Mouse (Mus musculus) MEL (cell line): ENCODE measurements around the gene D1Ertd622e. TPM values are rescaled to one million over a fixed set of nuclear protein-coding genes. Genes with fewer than 3 reads are reported as not detected.
A peak's percentile ranks its signal among the peaks of the same experiment; 100 is the strongest.

ENCODE experiments used
- DNase-seq: peaks from one replicate; pipeline ENCODE4 v3.0.0; 2011; ENCODE audit warnings: low read depth, low spot score
- H3K27ac ChIP-seq: 2 replicates; pipeline ENCODE4 v1.5.1; 2012; ENCODE audit warnings: low read depth, mild to moderate bottlenecking, control low read depth, low read length, moderate library complexity; ENCODE audit not compliant: control insufficient read depth
- H3K27me3 ChIP-seq, 2 experiments: fragments of 150-350 bp in 1 of 2; sonication (generic) in 1 of 2; 2 replicates each; pipeline ENCODE4 v1.6.1; 2012; ENCODE audit warnings: low read length in 2 of 2, mild to moderate bottlenecking in 2 of 2, improper control_type of control experiment in 1 of 2, moderate library complexity in 1 of 2; ENCODE audit not compliant: insufficient read depth in 2 of 2, control insufficient read depth in 1 of 2
- H3K36me3 ChIP-seq, 2 experiments: 2 replicates each; pipeline ENCODE4 v1.6.1; 2012 to 2014; ENCODE audit warnings: low read length in 2 of 2, improper control_type of control experiment in 1 of 2, inconsistent platforms in 1 of 2, mild to moderate bottlenecking in 1 of 2; ENCODE audit not compliant: insufficient read depth in 2 of 2, control insufficient read depth in 1 of 2
- H3K4me1 ChIP-seq, 2 experiments: fragments of 150-350 bp in 1 of 2; sonication (generic) in 1 of 2; 2 replicates each; pipeline ENCODE4 v1.6.1; 2012; ENCODE audit warnings: low read length in 2 of 2, improper control_type of control experiment in 1 of 2, mild to moderate bottlenecking in 1 of 2; ENCODE audit not compliant: insufficient read depth in 2 of 2, control insufficient read depth in 1 of 2
- H3K4me3 ChIP-seq, 2 experiments: fragments of 150-350 bp in 1 of 2; sonication (generic) in 1 of 2; 2 replicates each; pipeline ENCODE4 v1.5.1; 2012; ENCODE audit warnings: low read depth in 2 of 2, low read length in 2 of 2, mild to moderate bottlenecking in 2 of 2, moderate library complexity in 2 of 2, control low read depth in 1 of 2, improper control_type of control experiment in 1 of 2; ENCODE audit not compliant: control insufficient read depth in 1 of 2, insufficient read depth in 1 of 2
- H3K79me2 ChIP-seq: 2 replicates; pipeline ENCODE4 v1.6.1; 2012; ENCODE audit warnings: mild to moderate bottlenecking, low read length, moderate library complexity; ENCODE audit not compliant: control insufficient read depth, poor library complexity, insufficient read depth
- H3K9ac ChIP-seq: 2 replicates; pipeline ENCODE4 v1.6.1; 2012; ENCODE audit warnings: low read depth, mild to moderate bottlenecking, control low read depth, low read length, moderate library complexity; ENCODE audit not compliant: control insufficient read depth, poor library complexity, severe bottlenecking
- H3K9me3 ChIP-seq: fragments of 150-350 bp; sonication (generic); replicated peaks from 2 replicates; pipeline ENCODE4 v1.6.1; 2012; ENCODE audit warnings: mild to moderate bottlenecking, low read length, improper control_type of control experiment, moderate library complexity; ENCODE audit not compliant: insufficient read depth
- BHLHE40 ChIP-seq: IDR thresholded peaks from 2 replicates; pipeline ENCODE4 v1.6.1; 2012; ENCODE audit warnings: low read depth, mild to moderate bottlenecking, inconsistent platforms, low read length, improper control_type of control experiment, borderline replicate concordance
- CHD2 ChIP-seq: IDR thresholded peaks from 2 replicates; pipeline ENCODE4 v1.6.1; 2011; ENCODE audit warnings: low read length, improper control_type of control experiment
- CTCF ChIP-seq, 3 experiments: IDR thresholded peaks in 2 of 3; conservative IDR thresholded peaks in 1 of 3; 2 replicates each; pipeline ENCODE4 v1.5.1; 2011 to 2012; ENCODE audit warnings: low read length in 3 of 3, low read depth in 2 of 3, mild to moderate bottlenecking in 2 of 3, improper control_type of control experiment in 1 of 3, inconsistent platforms in 1 of 3, mixed read lengths in 1 of 3, moderate library complexity in 1 of 3; ENCODE audit not compliant: control insufficient read depth in 1 of 3, insufficient read depth in 1 of 3, poor library complexity in 1 of 3, severe bottlenecking in 1 of 3
- E2F4 ChIP-seq: IDR thresholded peaks from 2 replicates; pipeline ENCODE4 v1.6.1; 2011; ENCODE audit warnings: low read depth, low read length, improper control_type of control experiment, borderline replicate concordance
- EP300 ChIP-seq, 2 experiments: IDR thresholded peaks; 2 replicates each; pipeline ENCODE4 v1.6.1; 2011; ENCODE audit warnings: improper control_type of control experiment in 2 of 2, low read length in 2 of 2, low read depth in 1 of 2, mild to moderate bottlenecking in 1 of 2
- GABPA ChIP-seq: IDR thresholded peaks from 2 replicates; pipeline ENCODE4 v1.6.1; 2012; ENCODE audit warnings: low read depth, mild to moderate bottlenecking, inconsistent platforms, low read length, improper control_type of control experiment, moderate library complexity
- GATA1 ChIP-seq: IDR thresholded peaks from 2 replicates; pipeline ENCODE4 v1.6.1; 2011; ENCODE audit warnings: low read depth, low read length, improper control_type of control experiment
- JUND ChIP-seq: IDR thresholded peaks from 2 replicates; pipeline ENCODE4 v1.6.1; 2011; ENCODE audit warnings: low read depth, mild to moderate bottlenecking, improper control_type of control experiment, low read length
- MAX ChIP-seq: IDR thresholded peaks from 2 replicates; pipeline ENCODE4 v1.6.1; 2011; ENCODE audit warnings: low read length, improper control_type of control experiment
- MAZ ChIP-seq: IDR thresholded peaks from 2 replicates; pipeline ENCODE4 v1.6.1; 2012; ENCODE audit warnings: low read depth, mild to moderate bottlenecking, inconsistent platforms, low read length, improper control_type of control experiment
- MEF2A ChIP-seq: IDR thresholded peaks from 2 replicates; pipeline ENCODE4 v1.6.1; 2014; ENCODE audit warnings: low read depth, mild to moderate bottlenecking, inconsistent platforms, low read length, improper control_type of control experiment; ENCODE audit not compliant: poor library complexity, insufficient replicate concordance, severe bottlenecking; ENCODE audit errors: extremely low read depth
- MYB ChIP-seq: IDR thresholded peaks from 2 replicates; pipeline ENCODE4 v1.6.1; 2011; ENCODE audit warnings: mild to moderate bottlenecking, low read depth, low read length, improper control_type of control experiment
- MYC ChIP-seq: IDR thresholded peaks from 2 replicates; pipeline ENCODE4 v1.6.1; 2011; ENCODE audit warnings: low read depth, mild to moderate bottlenecking, low read length, improper control_type of control experiment, moderate library complexity
- NELFE ChIP-seq: IDR thresholded peaks from 2 replicates; pipeline ENCODE4 v1.6.1; 2011; ENCODE audit warnings: low read depth, low read length, improper control_type of control experiment
- POLR2AphosphoS2 ChIP-seq: IDR thresholded peaks from 2 replicates; pipeline ENCODE4 v1.6.1; 2011; ENCODE audit warnings: low read length, improper control_type of control experiment
- POLR2AphosphoS5 ChIP-seq: IDR thresholded peaks from 2 replicates; pipeline ENCODE4 v1.6.1; 2012; ENCODE audit warnings: low read depth, borderline replicate concordance, mild to moderate bottlenecking, inconsistent platforms, low read length, moderate library complexity, mixed read lengths
- SMC3 ChIP-seq: IDR thresholded peaks from 2 replicates; pipeline ENCODE4 v1.6.1; 2011; ENCODE audit warnings: low read depth, low read length, improper control_type of control experiment
- TAL1 ChIP-seq: IDR thresholded peaks from 2 replicates; pipeline ENCODE4 v1.6.1; 2012; ENCODE audit warnings: mild to moderate bottlenecking, inconsistent platforms, low read length, moderate library complexity, mixed read lengths
- TBP ChIP-seq: IDR thresholded peaks from 2 replicates; pipeline ENCODE4 v1.8.0; 2011; ENCODE audit warnings: low read depth, low read length, improper control_type of control experiment
- TCF12 ChIP-seq: IDR thresholded peaks from 2 replicates; pipeline ENCODE4 v1.6.1; 2014; ENCODE audit warnings: low read depth, mild to moderate bottlenecking, inconsistent platforms, low read length, improper control_type of control experiment, moderate library complexity
- UBTF ChIP-seq: IDR thresholded peaks from 2 replicates; pipeline ENCODE4 v1.6.1; 2012; ENCODE audit warnings: low read depth, mild to moderate bottlenecking, inconsistent platforms, low read length, improper control_type of control experiment, moderate library complexity, borderline replicate concordance; ENCODE audit not compliant: insufficient read depth
- USF2 ChIP-seq, 2 experiments: IDR thresholded peaks; 2 replicates each; pipeline ENCODE4 v1.6.1; 2011 to 2012; ENCODE audit warnings: improper control_type of control experiment in 2 of 2, low read length in 2 of 2, borderline replicate concordance in 1 of 2, inconsistent platforms in 1 of 2, low read depth in 1 of 2, mild to moderate bottlenecking in 1 of 2; ENCODE audit not compliant: insufficient read depth in 1 of 2
- ZMIZ1 ChIP-seq: IDR thresholded peaks from 2 replicates; pipeline ENCODE4 v1.6.1; 2012; ENCODE audit warnings: low read depth, mild to moderate bottlenecking, inconsistent platforms, low read length, improper control_type of control experiment, moderate library complexity
- polyA plus RNA-seq, 2 experiments: library from polyadenylated mRNA; stranded (reverse) in 1 of 2; unstranded in 1 of 2; fragments of >175 nt in 1 of 2; fragments of >200 nt in 1 of 2; gene quantifications; 2 replicates each; pipeline versions ENCODE4 v1.2.1 to v1.2.4; 2012; ENCODE audit warnings: low replicate concordance in 2 of 2, low read depth in 1 of 2; ENCODE audit not compliant: insufficient read length in 2 of 2, insufficient read depth in 1 of 2, missing spikeins in 1 of 2
- total RNA-seq: library from RNA; depleted of rRNA; stranded (reverse); fragments of 300-350 nt; gene quantifications from 2 replicates; pipeline ENCODE4 v1.2.3, GENCODE M21; 2012

D1Ertd622e gene
- total and polyA plus RNA-seq, 3 experiments = 26.8 to 53.9 (median 46.5) TPM

DNA sequence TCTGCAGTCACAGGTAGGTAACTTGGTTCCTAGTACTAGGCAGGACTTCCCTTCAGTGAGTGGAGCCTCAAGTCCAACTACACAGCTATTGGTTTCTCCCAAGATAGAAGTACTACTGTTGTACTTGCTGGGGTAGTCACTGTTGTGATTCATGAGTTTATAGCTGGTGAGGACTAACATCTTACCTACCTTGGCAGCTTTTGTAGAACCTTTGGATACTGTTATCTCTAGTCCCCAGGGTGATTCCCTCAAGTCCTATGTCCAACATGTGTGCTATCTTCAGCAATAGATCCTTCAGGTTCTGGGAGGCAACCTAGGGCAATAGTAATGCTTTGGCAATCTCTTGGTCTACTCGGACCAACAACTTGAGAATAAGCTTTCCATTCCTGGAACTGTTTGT lies 42.8 kb upstream of the D1Ertd622e start:
- H3K27me3 ChIP-seq = no peaks in the 10 kb centered on the region
- peaks cover 6 to 13% of the 10 kb centered on the region in 2 experiments for H3K4me1 ChIP-seq
- TF ChIP-seq TBP = no peak
- TF ChIP-seq USF2 (IDR thresholded peaks at IDR 0.05; ENCODE audit: borderline replicate concordance in 1 of 2, insufficient read depth in 1 of 2, low read depth in 1 of 2, low read length in 2 of 2) = no peak
- TF ChIP-seq GATA1 = 0 out of 2 replicates have a peak, but pooled peaks have one; percentile 19
- TF ChIP-seq JUND = no peak
- peak in 1 of 2 experiments; percentile 29; a peak in 1 of 4 replicates for TF ChIP-seq EP300 (IDR thresholded peaks at IDR 0.05; ENCODE audit: low read depth in 1 of 2, low read length in 2 of 2)
- TF ChIP-seq NELFE = 0 out of 2 replicates have a peak, but pooled peaks have one; percentile 16
- peak; percentile 50 for TF ChIP-seq TAL1
- 0 out of 2 replicates have a peak, but pooled peaks have one; percentile 23 for TF ChIP-seq MAX
- TF ChIP-seq POLR2AphosphoS2 = peak; percentile 23; the same call in 1 of the 2 replicates
- no peak for TF ChIP-seq TCF12
- TF ChIP-seq CTCF (IDR thresholded peaks at IDR 0.05 in 2 of 3, conservative IDR thresholded peaks at IDR 0.05 in 1 of 3; ENCODE audit: control insufficient read depth in 1 of 3, insufficient read depth in 1 of 3, low read depth in 2 of 3, low read length in 3 of 3, poor library complexity in 1 of 3, severe bottlenecking in 1 of 3) = no peak
- no peaks in the 10 kb centered on the region for H3K9me3 ChIP-seq
- H3K36me3 ChIP-seq = peaks cover 6 to 14% of the 10 kb centered on the region in 2 experiments
- H3K4me3 ChIP-seq = no peak overlapping the region
- H3K9ac ChIP-seq = no peak overlapping the region
- no peak overlapping the region for H3K27ac ChIP-seq
- peak; percentile 41 for DNase-seq
- no peaks in the 10 kb centered on the region for H3K79me2 ChIP-seq

DNA sequence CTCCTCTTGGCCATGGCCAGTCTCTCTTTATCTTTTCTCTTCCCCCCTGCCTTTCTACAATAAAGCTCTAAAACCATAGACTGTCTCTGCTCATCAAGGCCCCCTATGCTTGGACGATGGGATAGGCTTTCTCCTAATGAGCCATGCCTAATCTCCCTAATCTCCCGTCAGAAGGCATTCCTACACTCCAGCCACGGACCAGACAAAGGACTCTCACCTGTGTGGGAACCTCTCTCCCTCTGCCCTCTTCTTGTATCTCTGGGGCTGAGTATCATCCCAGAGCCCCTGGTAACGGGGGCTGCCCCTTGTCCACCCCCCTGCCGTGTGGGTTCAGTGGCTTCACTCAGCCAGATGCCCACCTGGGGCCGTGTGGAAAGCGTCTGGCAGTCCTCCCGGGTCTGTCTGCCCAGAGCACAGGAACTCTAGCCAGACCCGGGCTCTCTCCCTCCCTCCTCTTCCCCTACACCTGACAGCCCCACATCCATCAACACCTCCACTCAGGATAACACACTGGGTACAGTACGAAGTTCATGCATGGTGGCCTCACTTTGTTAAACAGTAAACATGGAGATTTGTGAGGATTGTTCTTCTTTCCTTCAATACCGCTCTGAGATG lies 37.2 kb upstream of the D1Ertd622e start:
- no peak overlapping the region for H3K27ac ChIP-seq
- H3K9ac ChIP-seq = no peak overlapping the region
- H3K4me1 ChIP-seq = peaks cover 12 to 13% of the 10 kb centered on the region in 2 experiments
- H3K27me3 ChIP-seq = no peaks in the 10 kb centered on the region
- H3K79me2 ChIP-seq = no peaks in the 10 kb centered on the region
- no peak for TF ChIP-seq ZMIZ1
- TF ChIP-seq JUND = no peak
- no peak for TF ChIP-seq MEF2A
- TF ChIP-seq UBTF = no peak
- no peak for TF ChIP-seq CHD2
- TF ChIP-seq MYB = no peak
- TF ChIP-seq BHLHE40 = no peak
- no peak for TF ChIP-seq GABPA
- TF ChIP-seq MAZ = no peak
- no peak for TF ChIP-seq SMC3
- TF ChIP-seq MYC = no peak
- TF ChIP-seq E2F4 = no peak
- no peak for TF ChIP-seq POLR2AphosphoS5
- DNase-seq = no peak
- no peaks in the 10 kb centered on the region for H3K9me3 ChIP-seq
- H3K36me3 ChIP-seq = peaks cover 0 to 12% of the 10 kb centered on the region in 2 experiments; a peak in 3 of 4 replicates
- no peak overlapping the region for H3K4me3 ChIP-seq
